In the genomic region with DNA sequence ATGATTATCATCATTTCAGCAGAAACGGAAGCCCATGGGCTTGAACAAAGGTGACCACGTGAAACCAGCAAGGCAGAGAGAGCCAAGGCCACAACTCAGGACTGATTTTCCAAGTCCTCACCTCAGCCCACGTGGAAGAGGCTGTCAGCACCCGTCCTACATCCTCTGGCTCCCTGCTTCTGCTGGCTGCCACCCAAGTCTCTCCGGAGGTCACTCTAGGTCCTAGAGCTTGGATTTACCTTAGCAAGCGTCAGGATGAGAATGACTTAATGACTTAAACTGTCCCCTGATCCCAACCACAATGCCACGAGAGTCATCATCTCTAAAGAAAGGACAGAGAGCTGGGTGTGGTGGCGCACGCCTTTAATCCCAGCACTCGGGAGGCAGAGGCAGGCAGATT, we compare ENCODE assay signal across 14 mouse cellular contexts. TPM values are rescaled to one million over a fixed set of nuclear protein-coding genes. Genes with fewer than 3 reads are reported as not detected.
DNase-seq lines count a peak whose midpoint lies in the region; ATAC-seq lines count a peak whose summit lies in the region.
"Had no signal": no experiment of that assay in that cellular context is flagged by ENCODE, and none has a peak within 500 bp of the region (broad histone marks: within the 10 kb centered on the region; RNA-seq: fewer than 3 reads in every experiment).

No protein-coding gene starts in this region.

- no peak overlapping the region for H3K9ac ChIP-seq in kidney, embryonic 14.5 days (ENCODE audit: low read depth, low read length)
- no peak overlapping the region for H3K9ac ChIP-seq in forebrain, embryonic 11.5 days (ENCODE audit: low read length)
- H3K9ac ChIP-seq: embryonic facial prominence, embryonic 13.5 days; forebrain, embryonic 15.5 days; limb, embryonic 13.5 days had no signal

- H3K27ac ChIP-seq in kidney, embryonic 14.5 days (ENCODE audit: low read depth, low read length): no peak overlapping the region
- no peak overlapping the region for H3K27ac ChIP-seq in forebrain, embryonic 11.5 days (ENCODE audit: low read depth, low read length)
- H3K27ac ChIP-seq: forebrain, embryonic 15.5 days; limb, embryonic 13.5 days had no signal

- ATAC-seq in kidney, embryonic 14.5 days (ENCODE audit: low FRiP score, low TSS enrichment): no peak
- no peak for ATAC-seq in forebrain, embryonic 11.5 days (replicated peaks; ENCODE audit: low FRiP score)
- ATAC-seq: forebrain, embryonic 15.5 days; hindbrain, embryonic 16.5 days had no signal

- H3K4me3 ChIP-seq in kidney, embryonic 14.5 days (ENCODE audit: low read length): no peak overlapping the region
- H3K4me3 ChIP-seq in forebrain, embryonic 11.5 days (ENCODE audit: low read depth, low read length): no peak overlapping the region
- H3K4me3 ChIP-seq: embryonic facial prominence, embryonic 13.5 days; forebrain, embryonic 15.5 days; limb, embryonic 13.5 days had no signal

- no peaks in the 10 kb centered on the region for H3K9me3 ChIP-seq in kidney, embryonic 14.5 days (ENCODE audit: control insufficient read depth, low read length)
- no peaks in the 10 kb centered on the region for H3K9me3 ChIP-seq in forebrain, embryonic 11.5 days (ENCODE audit: control insufficient read depth, low read length)
- H3K9me3 ChIP-seq: embryonic facial prominence, embryonic 13.5 days; forebrain, embryonic 15.5 days; limb, embryonic 13.5 days had no signal

- H3K27me3 ChIP-seq in kidney, embryonic 14.5 days (ENCODE audit: control insufficient read depth, insufficient read depth, low read length): no peaks in the 10 kb centered on the region
- H3K27me3 ChIP-seq in forebrain, embryonic 11.5 days (ENCODE audit: control insufficient read depth, insufficient read depth, low read length): no peaks in the 10 kb centered on the region
- H3K27me3 ChIP-seq: embryonic facial prominence, embryonic 13.5 days; forebrain, embryonic 15.5 days; limb, embryonic 13.5 days had no signal

- H3K36me3 ChIP-seq in kidney, embryonic 14.5 days (ENCODE audit: control insufficient read depth, insufficient read depth, low read length): no peaks in the 10 kb centered on the region
- H3K36me3 ChIP-seq in forebrain, embryonic 11.5 days (ENCODE audit: control insufficient read depth, insufficient read depth, low read length): no peaks in the 10 kb centered on the region
- H3K36me3 ChIP-seq: embryonic facial prominence, embryonic 13.5 days; forebrain, embryonic 15.5 days had no signal

- H3K4me2 ChIP-seq in kidney, embryonic 14.5 days (replicated peaks; ENCODE audit: low read depth, low read length): no peak overlapping the region
- H3K4me2 ChIP-seq in forebrain, embryonic 11.5 days (ENCODE audit: low read depth, low read length, severe bottlenecking): no peak overlapping the region
- H3K4me2 ChIP-seq: embryonic facial prominence, embryonic 13.5 days; forebrain, embryonic 15.5 days; limb, embryonic 13.5 days had no signal

- H3K4me1 ChIP-seq in kidney, embryonic 14.5 days (ENCODE audit: control insufficient read depth, insufficient read depth, low read length): peaks cover 59% of the 10 kb centered on the region
- H3K4me1 ChIP-seq in forebrain, embryonic 11.5 days (replicated peaks; ENCODE audit: control insufficient read depth, insufficient read depth, low read length): no peaks in the 10 kb centered on the region; the same call in none of the 2 replicates

- peak; percentile 72 for DNase-seq in kidney, adult 11 months
- peak; percentile 87 to 89 for DNase-seq in heart, adult 9 months (ENCODE audit: low spot score in 2 of 2)
- peak; percentile 86 for DNase-seq in heart, postnatal 4 days
- DNase-seq in lung, postnatal 10 days: peak; percentile 66
- DNase-seq in natural killer cell, adult 2 months (ENCODE audit: low spot score in 2 of 2): no peak
- DNase-seq in right cerebral cortex, postnatal 4 days: no peak
- no peak for DNase-seq in forebrain, embryonic 11.5 days (ENCODE audit: low spot score)
- DNase-seq: cerebellum, postnatal 10 days; thymus, postnatal 36 days had no signal

- 79% methylated on average over 10 of the region's 10 CpGs for WGBS in kidney, embryonic 14.5 days
- 91% methylated on average over 10 of the region's 10 CpGs for WGBS in forebrain, embryonic 11.5 days

RNA-seq across cellular contexts. Expression of gene Sh3pxd2a, which starts 11.5 kb away (rescaled TPM):
- 8.7 and 9.6 TPM in 2 replicates for polyA plus RNA-seq in kidney, embryonic 14.5 days (2014; fragmentation: Nextera tagmentation; extraction: Ambion mirVana)
- total RNA-seq in heart, postnatal 4 days (2021): 10 to 100 TPM; 91.0 to 95.1 TPM
- polyA plus RNA-seq in forebrain, embryonic 11.5 days (2014; fragmentation: Nextera tagmentation; extraction: Ambion mirVana): 5.2 and 5.4 TPM in 2 replicates

Comparison
In these comparisons a context has a peak if more than half of its experiments do, and no peak if none do; other contexts are left out.
1. DNase-seq: peak in kidney, adult 11 months (single experiment), heart, adult 9 months (2 of 2), heart, postnatal 4 days (single experiment) and lung, postnatal 10 days (single experiment); none in natural killer cell, adult 2 months (0 of 2), right cerebral cortex, postnatal 4 days (single experiment) and forebrain, embryonic 11.5 days (single experiment).